Comparison of ENCODE assay signal across 18 mouse cellular contexts in the genomic region with DNA sequence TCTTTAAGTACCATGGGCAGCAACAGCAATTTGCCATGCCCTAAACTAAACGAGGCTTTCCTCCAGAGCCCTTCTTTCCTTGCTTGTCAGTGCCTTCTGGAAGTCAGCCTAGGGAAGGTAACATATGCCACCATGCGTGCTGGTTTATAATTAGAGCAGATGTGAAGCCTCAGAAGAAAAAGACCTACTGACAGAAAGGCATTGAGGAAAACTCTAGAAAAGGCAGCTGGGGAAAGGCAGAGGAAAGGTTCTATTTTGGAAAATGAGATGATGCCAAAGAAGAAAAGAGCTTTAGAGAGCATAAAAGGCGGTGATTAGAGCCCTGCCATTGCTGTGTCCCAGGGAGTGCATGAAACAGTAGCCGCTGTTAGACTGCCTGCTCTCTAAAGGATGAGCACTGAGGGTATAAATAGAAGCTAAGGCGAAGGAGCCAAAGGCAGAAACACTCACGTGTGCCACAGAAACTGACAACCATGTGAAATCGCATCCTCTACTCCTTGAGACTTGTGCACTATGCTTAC. TPM values are rescaled to one million over a fixed set of nuclear protein-coding genes. Genes with fewer than 3 reads are reported as not detected.
DNase-seq lines count a peak whose midpoint lies in the region; ATAC-seq and TF ChIP-seq lines count a peak whose summit lies in the region.
"Had no signal": no experiment of that assay in that cellular context is flagged by ENCODE, and none has a peak within 500 bp of the region (broad histone marks: within the 10 kb centered on the region; RNA-seq: fewer than 3 reads in every experiment).

No protein-coding gene starts in this region.

- no peaks in the 10 kb centered on the region for H3K9me3 ChIP-seq in heart, embryonic 11.5 days (replicated peaks; ENCODE audit: control insufficient read depth, low read length)
- H3K9me3 ChIP-seq: hindbrain, embryonic 13.5 days had no signal

- WGBS in heart, adult 2 months = 41% methylated on average over 7 of the region's 7 CpGs
- 51% methylated on average over 7 of the region's 7 CpGs for WGBS in heart, embryonic 11.5 days (ENCODE audit: insufficient replicate concordance)

- TF ChIP-seq CTCF in heart, adult 2 months (IDR thresholded peaks at IDR 0.05) = no peak
- no peak for TF ChIP-seq CTCF in left cerebral cortex, adult 2 months (IDR thresholded peaks at IDR 0.05)

- H3K4me3 ChIP-seq in heart, adult 2 months = no peak overlapping the region
- no peak overlapping the region for H3K4me3 ChIP-seq in heart, embryonic 11.5 days (ENCODE audit: low read depth, low read length)
- no peak overlapping the region for H3K4me3 ChIP-seq in left cerebral cortex, adult 2 months
- H3K4me3 ChIP-seq in brown adipose tissue, adult 24 weeks (ENCODE audit: insufficient read depth, low read depth, low read length) = no peak overlapping the region
- H3K4me3 ChIP-seq: hindbrain, embryonic 13.5 days; limb, embryonic 12.5 days had no signal

- ATAC-seq in heart, embryonic 11.5 days (replicated peaks; ENCODE audit: insufficient number of reproducible peaks, low FRiP score, low TSS enrichment) = no peak
- ATAC-seq: liver, postnatal 0 days had no signal

- intact Hi-C loops in heart, adult 2 months (cut with DNase I) = no loop called here
- intact Hi-C loops in left cerebral cortex, adult 2 months (cut with DNase I) = no loop called here
- intact Hi-C loops in left cerebral cortex, postnatal 4 days (cut with DNase I) = no loop called here
- intact Hi-C loops in left cerebral cortex, postnatal 14 days (cut with DNase I) = no loop called here

- H3K79me2 ChIP-seq in heart, adult 2 months (replicated peaks; ENCODE audit: control insufficient read depth, insufficient read depth, low read length) = no peaks in the 10 kb centered on the region

- no peaks in the 10 kb centered on the region for H3K36me3 ChIP-seq in heart, adult 2 months (ENCODE audit: control insufficient read depth, insufficient read depth, low read length)
- no peaks in the 10 kb centered on the region for H3K36me3 ChIP-seq in heart, embryonic 11.5 days (ENCODE audit: control insufficient read depth, insufficient read depth, low read length)
- H3K36me3 ChIP-seq: hindbrain, embryonic 13.5 days; limb, embryonic 12.5 days had no signal

- H3K4me2 ChIP-seq in heart, embryonic 11.5 days = no peak overlapping the region
- H3K4me2 ChIP-seq: hindbrain, embryonic 13.5 days; limb, embryonic 12.5 days had no signal

- peak overlapping the region; percentile 71 for H3K27ac ChIP-seq in heart, adult 2 months
- H3K27ac ChIP-seq in heart, embryonic 11.5 days (ENCODE audit: low read depth, low read length) = no peak overlapping the region
- H3K27ac ChIP-seq in left cerebral cortex, adult 2 months = peak overlapping the region; percentile 76
- peak overlapping the region; percentile 55 for H3K27ac ChIP-seq in brown adipose tissue, adult 24 weeks (replicated peaks; ENCODE audit: low read depth, low read length)
- H3K27ac ChIP-seq: hindbrain, embryonic 13.5 days; limb, embryonic 12.5 days had no signal

- H3K27me3 ChIP-seq in heart, adult 2 months (ENCODE audit: control insufficient read depth, insufficient read depth, low read length) = no peaks in the 10 kb centered on the region
- no peaks in the 10 kb centered on the region for H3K27me3 ChIP-seq in heart, embryonic 11.5 days (ENCODE audit: control insufficient read depth, insufficient read depth, low read length)
- H3K27me3 ChIP-seq: CH12.LX; hindbrain, embryonic 13.5 days; limb, embryonic 12.5 days had no signal

- no peak for TF ChIP-seq EP300 in heart, adult 2 months (IDR thresholded peaks at IDR 0.05; ENCODE audit: insufficient read depth, low read depth, low read length)

- no peak for TF ChIP-seq POLR2A in heart, adult 2 months (IDR thresholded peaks at IDR 0.05; ENCODE audit: insufficient read depth, low read depth, low read length)

- peak in 1 of 2 experiments; percentile 23 for DNase-seq in heart, adult 2 months
- peak; percentile 19 to 31 for DNase-seq in left cerebral cortex, adult 2 months (ENCODE audit: extremely low spot score in 1 of 2, low spot score in 2 of 2)
- DNase-seq in left cerebral cortex, postnatal 4 days = no peak
- peak; percentile 49 to 78 for DNase-seq in left cerebral cortex, postnatal 14 days (ENCODE audit: low spot score in 2 of 2)
- no peak for DNase-seq in urinary bladder, postnatal 4 days (ENCODE audit: low spot score in 2 of 2)
- DNase-seq: cerebellum, postnatal 36 days; liver, postnatal 0 days had no signal

- H3K9ac ChIP-seq in heart, adult 2 months (ENCODE audit: low read depth, low read length) = no peak overlapping the region
- H3K9ac ChIP-seq in heart, embryonic 11.5 days (ENCODE audit: low read depth, low read length) = no peak overlapping the region
- H3K9ac ChIP-seq: hindbrain, embryonic 13.5 days; limb, embryonic 12.5 days; liver, postnatal 0 days had no signal

- peaks cover 1% of the 10 kb centered on the region for H3K4me1 ChIP-seq in heart, adult 2 months (ENCODE audit: control insufficient read depth, insufficient read depth, low read length)
- peaks cover 3% of the 10 kb centered on the region; the same call in 1 of the 2 replicates for H3K4me1 ChIP-seq in heart, embryonic 11.5 days (ENCODE audit: control insufficient read depth, insufficient read depth, low read length)
- H3K4me1 ChIP-seq in brown adipose tissue, adult 24 weeks (ENCODE audit: control insufficient read depth, insufficient read depth, insufficient read length, low read length) = peaks cover 7% of the 10 kb centered on the region; the same call in 1 of the 2 replicates

RNA-seq across cellular contexts. Expression of gene Btbd1, which starts 11.5 kb away (rescaled TPM):
- 100 to 1,000 TPM; 128 to 146 TPM for total RNA-seq in heart, adult 2 months (2021)
- 50.6 and 118 TPM in 2 replicates for polyA plus RNA-seq in heart, adult 2 months (2012; rRNA removed)
- polyA plus RNA-seq in heart, embryonic 11.5 days (2014; fragmentation: Nextera tagmentation; extraction: Ambion mirVana) = 94.0 and 94.8 TPM in 2 replicates
- 100 to 1,000 TPM; 110 to 111 TPM for total RNA-seq in left cerebral cortex, adult 2 months (2021)
- total RNA-seq in left cerebral cortex, postnatal 4 days (2021) = 100 to 1,000 TPM; 130 to 133 TPM
- polyA plus RNA-seq in brown adipose tissue, adult 24 weeks (2012; ENCODE audit: insufficient read depth, insufficient read length, missing spikeins) = 193 and 285 TPM in 2 replicates
- total RNA-seq in left cerebral cortex, postnatal 14 days (2021) = 100 to 1,000 TPM; 123 to 130 TPM

RNA-seq across cellular contexts. Expression of gene Gm10160, which starts 14.9 kb away (rescaled TPM):
- total RNA-seq in heart, adult 2 months (2021) = not detected
- not detected in 2 replicates for polyA plus RNA-seq in heart, adult 2 months (2012; rRNA removed)
- polyA plus RNA-seq in heart, embryonic 11.5 days (2014; fragmentation: Nextera tagmentation; extraction: Ambion mirVana) = not detected in 2 replicates
- total RNA-seq in left cerebral cortex, adult 2 months (2021) = not detected
- not detected for total RNA-seq in left cerebral cortex, postnatal 4 days (2021)
- polyA plus RNA-seq in brown adipose tissue, adult 24 weeks (2012; ENCODE audit: insufficient read depth, insufficient read length, missing spikeins) = not detected in 2 replicates
- total RNA-seq in left cerebral cortex, postnatal 14 days (2021) = not detected
- total RNA-seq: adrenal gland, adult 2 months; CH12.LX; megakaryocyte progenitor cell, adult 5-6 weeks had no signal
- polyA plus RNA-seq: adrenal gland, adult 2 months; embryonic facial prominence, embryonic 14.5 days; hindbrain, embryonic 13.5 days; large intestine, adult 2 months; limb, embryonic 12.5 days; liver, postnatal 0 days; spleen, adult 2 months; testis, adult 2 months had no signal

RNA-seq across cellular contexts. Expression of gene Tm6sf1, which starts 18.1 kb away (rescaled TPM):
- 10 to 100 TPM in 1 of 2 experiments, 1 to 10 TPM in 1; 9.1 to 12.6 TPM for total RNA-seq in heart, adult 2 months (2021)
- polyA plus RNA-seq in heart, adult 2 months (2012; rRNA removed) = 21.4 and 28.5 TPM in 2 replicates
- 27.0 and 29.4 TPM in 2 replicates for polyA plus RNA-seq in heart, embryonic 11.5 days (2014; fragmentation: Nextera tagmentation; extraction: Ambion mirVana)
- 10 to 100 TPM; 30.9 to 33.7 TPM for total RNA-seq in left cerebral cortex, adult 2 months (2021)
- 10 to 100 TPM; 13.9 to 14.1 TPM for total RNA-seq in left cerebral cortex, postnatal 4 days (2021)
- 21.2 and 24.4 TPM in 2 replicates for polyA plus RNA-seq in brown adipose tissue, adult 24 weeks (2012; ENCODE audit: insufficient read depth, insufficient read length, missing spikeins)
- total RNA-seq in left cerebral cortex, postnatal 14 days (2021) = 10 to 100 TPM; 36.3 to 42.0 TPM

RNA-seq across cellular contexts. Expression of gene 3110040N11Rik, which starts 51.4 kb away (rescaled TPM):
- total RNA-seq in heart, adult 2 months (2021) = 10 to 100 TPM; 22.4 to 26.0 TPM
- polyA plus RNA-seq in heart, adult 2 months (2012; rRNA removed) = 25.4 and 27.9 TPM in 2 replicates
- polyA plus RNA-seq in heart, embryonic 11.5 days (2014; fragmentation: Nextera tagmentation; extraction: Ambion mirVana) = 40.5 and 42.0 TPM in 2 replicates
- total RNA-seq in left cerebral cortex, adult 2 months (2021) = 10 to 100 TPM; 25.1 to 25.9 TPM
- total RNA-seq in left cerebral cortex, postnatal 4 days (2021) = 10 to 100 TPM; 41.1 to 49.1 TPM
- 26.6 and 31.2 TPM in 2 replicates for polyA plus RNA-seq in brown adipose tissue, adult 24 weeks (2012; ENCODE audit: insufficient read depth, insufficient read length, missing spikeins)
- 10 to 100 TPM; 28.8 to 29.1 TPM for total RNA-seq in left cerebral cortex, postnatal 14 days (2021)

Comparison
In these comparisons a context has a peak if more than half of its experiments do, and no peak if none do; other contexts are left out.
1. DNase-seq: peak in left cerebral cortex, adult 2 months (2 of 2) and left cerebral cortex, postnatal 14 days (2 of 2); none in left cerebral cortex, postnatal 4 days (single experiment) and urinary bladder, postnatal 4 days (0 of 2).